Mouse (Mus musculus): Measurements from ENCODE around the gene Spag16. TPM values are rescaled to one million over a fixed set of nuclear protein-coding genes. Genes with fewer than 3 reads are reported as not detected.

The Spag16 gene
- total RNA-seq, 4 experiments from 2014 or later, result not detected

- no peak for DNase-seq (ENCODE audit: low spot score in 2 of 2)
Observed at GRCm38 (mm10) chr1:70082208-70082878, 255.6 kb downstream of the Spag16 start.

GRCm38 (mm10) chr1:70104683-70105082, 277.9 kb downstream of the Spag16 start:
- no peak for DNase-seq (ENCODE audit: low spot score in 2 of 2)

- DNase-seq (ENCODE audit: low spot score in 2 of 2), result no peak
Observed at GRCm38 (mm10) chr1:70116212-70116982, 289.6 kb downstream of the Spag16 start.

- no peak for DNase-seq (ENCODE audit: low spot score in 2 of 2)
Observed at GRCm38 (mm10) chr1:70128035-70128434, 301.3 kb downstream of the Spag16 start.

- DNase-seq (ENCODE audit: low spot score in 2 of 2), result no peak
Observed at GRCm38 (mm10) chr1:70135547-70135946, 308.8 kb downstream of the Spag16 start.

- no peak for DNase-seq (ENCODE audit: low spot score in 2 of 2)
Observed at GRCm38 (mm10) chr1:70165343-70166158, 338.8 kb downstream of the Spag16 start.

- no peak for DNase-seq (ENCODE audit: low spot score in 2 of 2)
Observed at GRCm38 (mm10) chr1:70180123-70180741, 353.5 kb downstream of the Spag16 start.

GRCm38 (mm10) chr1:70264815-70265214, 438.0 kb downstream of the Spag16 start:
- no peak for DNase-seq (ENCODE audit: low spot score in 2 of 2)

GRCm38 (mm10) chr1:70265920-70266505, 439.2 kb downstream of the Spag16 start:
- DNase-seq (ENCODE audit: low spot score in 2 of 2), result no peak

GRCm38 (mm10) chr1:70270139-70270538, 443.4 kb downstream of the Spag16 start:
- no peak for DNase-seq (ENCODE audit: low spot score in 2 of 2)

GRCm38 (mm10) chr1:70272753-70273152, 446.0 kb downstream of the Spag16 start:
- no peak for DNase-seq (ENCODE audit: low spot score in 2 of 2)

GRCm38 (mm10) chr1:70279296-70279695, 452.5 kb downstream of the Spag16 start:
- no peak for DNase-seq (ENCODE audit: low spot score in 2 of 2)

- no peak for DNase-seq (ENCODE audit: low spot score in 2 of 2)
Observed at GRCm38 (mm10) chr1:70283388-70283787, 456.6 kb downstream of the Spag16 start.

GRCm38 (mm10) chr1:70284140-70284539, 457.4 kb downstream of the Spag16 start:
- DNase-seq (ENCODE audit: low spot score in 2 of 2), result no peak

- DNase-seq (ENCODE audit: low spot score in 2 of 2), result no peak
Observed at GRCm38 (mm10) chr1:70316128-70316765, 489.5 kb downstream of the Spag16 start.

GRCm38 (mm10) chr1:70320951-70321350, 494.2 kb downstream of the Spag16 start:
- no peak for DNase-seq (ENCODE audit: low spot score in 2 of 2)

- no peak for DNase-seq (ENCODE audit: low spot score in 2 of 2)
Observed at GRCm38 (mm10) chr1:70346179-70346578, 519.4 kb downstream of the Spag16 start.

GRCm38 (mm10) chr1:70351371-70351770, 524.6 kb downstream of the Spag16 start:
- no peak for DNase-seq (ENCODE audit: low spot score in 2 of 2)

GRCm38 (mm10) chr1:70354014-70354413, 527.2 kb downstream of the Spag16 start:
- no peak for DNase-seq (ENCODE audit: low spot score in 2 of 2)

- DNase-seq (ENCODE audit: low spot score in 2 of 2), result no peak
Observed at GRCm38 (mm10) chr1:70371721-70372120, 545.0 kb downstream of the Spag16 start.

- no peak for DNase-seq (ENCODE audit: low spot score in 2 of 2)
Observed at GRCm38 (mm10) chr1:70380096-70380495, 553.3 kb downstream of the Spag16 start.
